Mouse (Mus musculus) spleen, adult 2 months (tissue): ENCODE measurements around the gene Htt.

ENCODE experiments used
- CTCF ChIP-seq: fragments of 200-500 bp; IDR thresholded peaks from 2 replicates; pipeline ENCODE4 v1.5.1; 2011; ENCODE audit warnings: mild to moderate bottlenecking, inconsistent platforms; ENCODE audit not compliant: insufficient read depth, insufficient read length, insufficient replicate concordance; ENCODE audit errors: extremely low read depth
- POLR2A ChIP-seq: fragments of 200-500 bp; IDR thresholded peaks from 2 replicates; pipeline ENCODE4 v1.6.1; 2011; ENCODE audit warnings: low read depth, low read length, inconsistent platforms

- TF ChIP-seq CTCF = no peak
- no peak for TF ChIP-seq POLR2A
These were observed 10.1 kb upstream of the Htt start for GRCm38 (mm10) chr5:34751477-34751876.
